In genomic region chr2:178473916-178474315, GRCm38 (mm10) we compare ENCODE assay signal across 26 mouse cellular contexts. TPM values are rescaled to one million over a fixed set of nuclear protein-coding genes. Genes with fewer than 3 reads are reported as not detected.
"Had no signal": no experiment of that assay in that cellular context is flagged by ENCODE, and none has a peak within 500 bp of the region (broad histone marks: within the 10 kb centered on the region; RNA-seq: fewer than 3 reads in every experiment).

No protein-coding gene starts in this region.

- H3K27ac ChIP-seq: gastrocnemius, adult 2 months; heart, embryonic 13.5 days; heart, embryonic 15.5 days; hindbrain, embryonic 12.5 days; hindbrain, embryonic 15.5 days; kidney, embryonic 15.5 days; kidney, postnatal 0 days; limb, embryonic 13.5 days; limb, embryonic 15.5 days; liver, embryonic 12.5 days had no signal

- H3K9ac ChIP-seq: heart, embryonic 13.5 days; heart, embryonic 15.5 days; hindbrain, embryonic 12.5 days; hindbrain, embryonic 15.5 days; kidney, embryonic 15.5 days; limb, embryonic 13.5 days; limb, embryonic 15.5 days; liver, embryonic 12.5 days had no signal

- ATAC-seq: intestine, embryonic 16.5 days; liver, embryonic 12.5 days had no signal

- H3K27me3 ChIP-seq: heart, embryonic 15.5 days; hindbrain, embryonic 12.5 days; hindbrain, embryonic 15.5 days; kidney, embryonic 15.5 days; limb, embryonic 13.5 days; limb, embryonic 15.5 days; liver, embryonic 12.5 days had no signal

- H3K4me3 ChIP-seq: gastrocnemius, adult 2 months; heart, embryonic 13.5 days; heart, embryonic 15.5 days; hindbrain, embryonic 12.5 days; hindbrain, embryonic 15.5 days; kidney, embryonic 15.5 days; limb, embryonic 13.5 days; limb, embryonic 15.5 days; liver, embryonic 12.5 days had no signal

- H3K4me1 ChIP-seq: heart, embryonic 13.5 days; heart, embryonic 15.5 days; hindbrain, embryonic 15.5 days; kidney, embryonic 15.5 days; limb, embryonic 15.5 days had no signal

- DNase-seq: gastrocnemius, adult 2 months; gastrocnemius, postnatal 10 days; gastrocnemius, postnatal 25 days; heart, adult 18-20 months; heart, postnatal 14 days; heart, postnatal 36 days; kidney, adult 11 months; kidney, adult 2 months; kidney, adult 9 months; kidney, postnatal 14 days; kidney, postnatal 36 days; layer of hippocampus, adult 9-11 months; layer of hippocampus, postnatal 36 days; left cerebral cortex, postnatal 4 days had no signal

- H3K4me2 ChIP-seq: heart, embryonic 11.5 days; heart, embryonic 13.5 days; heart, embryonic 15.5 days; hindbrain, embryonic 12.5 days; hindbrain, embryonic 15.5 days; kidney, embryonic 15.5 days; limb, embryonic 13.5 days; limb, embryonic 15.5 days; liver, embryonic 12.5 days had no signal

- H3K36me3 ChIP-seq: heart, embryonic 13.5 days; heart, embryonic 15.5 days; hindbrain, embryonic 12.5 days; hindbrain, embryonic 15.5 days; kidney, embryonic 15.5 days; limb, embryonic 13.5 days; limb, embryonic 15.5 days; liver, embryonic 12.5 days had no signal

- H3K9me3 ChIP-seq: heart, embryonic 13.5 days; heart, embryonic 15.5 days; hindbrain, embryonic 12.5 days; hindbrain, embryonic 15.5 days; kidney, embryonic 15.5 days; limb, embryonic 13.5 days; limb, embryonic 15.5 days had no signal

RNA-seq across cellular contexts. Expression of gene Cdh26, which starts 43.6 kb away (rescaled TPM):
- polyA plus RNA-seq: heart, embryonic 15.5 days; liver, adult 2 months had no signal
